Mouse (Mus musculus): ENCODE results near the gene Rasgrp3. TPM values are rescaled to one million over a fixed set of nuclear protein-coding genes. Genes with fewer than 3 reads are reported as not detected.

Rasgrp3 gene
- polyA plus RNA-seq, 1 experiment, result 0.46 TPM

- Histone ChIP-seq H3K4me3 (no peak overlapping the region), H3K4me2 (ENCODE audit: low read depth) (no peak overlapping the region), H3K36me3 (ENCODE audit: control insufficient read depth, insufficient read depth) (no peaks in the 10 kb centered on the region), H3ac (ENCODE audit: control insufficient read depth, insufficient read length) (no peak overlapping the region), H3K79me2 (ENCODE audit: control insufficient read depth, insufficient read depth) (no peaks in the 10 kb centered on the region), H3K27me3 (ENCODE audit: control insufficient read depth, insufficient read depth, insufficient read length) (no peaks in the 10 kb centered on the region)
- TF ChIP-seq MYOG (IDR thresholded peaks at IDR 0.05; ENCODE audit: control insufficient read depth in 1 of 3, insufficient read depth in 1 of 3, insufficient read length in 2 of 3, low read depth in 2 of 3), result no peak
- no peak for TF ChIP-seq USF1 (IDR thresholded peaks at IDR 0.05; ENCODE audit: low read depth)
- TF ChIP-seq MYOD1 (IDR thresholded peaks at IDR 0.05; ENCODE audit: control insufficient read depth in 1 of 3, insufficient read length in 2 of 3, low read depth in 2 of 3), result no peak
- TF ChIP-seq E2F4 (IDR thresholded peaks at IDR 0.05; ENCODE audit: insufficient read depth), result no peak
- no peak for TF ChIP-seq SRF (IDR thresholded peaks at IDR 0.05; ENCODE audit: control insufficient read depth, insufficient read length, low read depth)
- no peak for TF ChIP-seq POLR2AphosphoS2 (IDR thresholded peaks at IDR 0.05; ENCODE audit: insufficient read length, low read depth)
- TF ChIP-seq MAX (IDR thresholded peaks at IDR 0.05; ENCODE audit: low read depth), result no peak
- TF ChIP-seq CEBPB (IDR thresholded peaks at IDR 0.05; ENCODE audit: insufficient read depth, poor library complexity, severe bottlenecking), result no peak
- no peak for TF ChIP-seq POLR2A (IDR thresholded peaks at IDR 0.05; ENCODE audit: insufficient read length, low read depth)
- no peak for TF ChIP-seq REST (IDR thresholded peaks at IDR 0.05; ENCODE audit: insufficient read depth, insufficient read length)
- TF ChIP-seq TCF3 (IDR thresholded peaks at IDR 0.05; ENCODE audit: insufficient read length, low read depth), result no peak
- TF ChIP-seq TCF12 (IDR thresholded peaks at IDR 0.05; ENCODE audit: insufficient read depth, poor library complexity, severe bottlenecking), result no peak
Observed at GRCm38 (mm10) chr17:75436095-75436494, 399 bp downstream of the Rasgrp3 start.

GRCm38 (mm10) chr17:75436819-75437218 lies 1.1 kb downstream of the Rasgrp3 start:
- Histone ChIP-seq H3K79me2 (ENCODE audit: control insufficient read depth, insufficient read depth) (no peaks in the 10 kb centered on the region), H3K4me2 (ENCODE audit: low read depth) (no peak overlapping the region), H3K36me3 (ENCODE audit: control insufficient read depth, insufficient read depth) (no peaks in the 10 kb centered on the region), H3K27me3 (ENCODE audit: control insufficient read depth, insufficient read depth, insufficient read length) (no peaks in the 10 kb centered on the region), H3ac (ENCODE audit: control insufficient read depth, insufficient read length) (no peak overlapping the region), H3K4me3 (no peak overlapping the region)
- TF ChIP-seq E2F4 (IDR thresholded peaks at IDR 0.05; ENCODE audit: insufficient read depth), result no peak
- TF ChIP-seq CEBPB (IDR thresholded peaks at IDR 0.05; ENCODE audit: insufficient read depth, poor library complexity, severe bottlenecking), result no peak
- no peak for TF ChIP-seq TCF3 (IDR thresholded peaks at IDR 0.05; ENCODE audit: insufficient read length, low read depth)
- no peak for TF ChIP-seq POLR2AphosphoS2 (IDR thresholded peaks at IDR 0.05; ENCODE audit: insufficient read length, low read depth)
- TF ChIP-seq REST (IDR thresholded peaks at IDR 0.05; ENCODE audit: insufficient read depth, insufficient read length), result no peak
- no peak for TF ChIP-seq TCF12 (IDR thresholded peaks at IDR 0.05; ENCODE audit: insufficient read depth, poor library complexity, severe bottlenecking)
- TF ChIP-seq MYOD1 (IDR thresholded peaks at IDR 0.05; ENCODE audit: control insufficient read depth in 1 of 3, insufficient read length in 2 of 3, low read depth in 2 of 3), result no peak
- TF ChIP-seq SRF (IDR thresholded peaks at IDR 0.05; ENCODE audit: control insufficient read depth, insufficient read length, low read depth), result no peak
- TF ChIP-seq MYOG (IDR thresholded peaks at IDR 0.05; ENCODE audit: control insufficient read depth in 1 of 3, insufficient read depth in 1 of 3, insufficient read length in 2 of 3, low read depth in 2 of 3), result no peak
- TF ChIP-seq MAX (IDR thresholded peaks at IDR 0.05; ENCODE audit: low read depth), result no peak
- TF ChIP-seq POLR2A (IDR thresholded peaks at IDR 0.05; ENCODE audit: insufficient read length, low read depth), result no peak
- no peak for TF ChIP-seq USF1 (IDR thresholded peaks at IDR 0.05; ENCODE audit: low read depth)

- no peak for TF ChIP-seq MYOG (IDR thresholded peaks at IDR 0.05; ENCODE audit: control insufficient read depth in 1 of 3, insufficient read depth in 1 of 3, insufficient read length in 2 of 3, low read depth in 2 of 3)
- no peak for TF ChIP-seq MYOD1 (IDR thresholded peaks at IDR 0.05; ENCODE audit: control insufficient read depth in 1 of 3, insufficient read length in 2 of 3, low read depth in 2 of 3)
- TF ChIP-seq MAX (IDR thresholded peaks at IDR 0.05; ENCODE audit: low read depth), result no peak
- TF ChIP-seq POLR2AphosphoS2 (IDR thresholded peaks at IDR 0.05; ENCODE audit: insufficient read length, low read depth), result no peak
- no peak for TF ChIP-seq USF1 (IDR thresholded peaks at IDR 0.05; ENCODE audit: low read depth)
- no peak for TF ChIP-seq TCF3 (IDR thresholded peaks at IDR 0.05; ENCODE audit: insufficient read length, low read depth)
- TF ChIP-seq REST (IDR thresholded peaks at IDR 0.05; ENCODE audit: insufficient read depth, insufficient read length), result no peak
- TF ChIP-seq SRF (IDR thresholded peaks at IDR 0.05; ENCODE audit: control insufficient read depth, insufficient read length, low read depth), result no peak
- no peak overlapping the region for H3K4me2 ChIP-seq (ENCODE audit: low read depth)
- no peaks in the 10 kb centered on the region for H3K36me3 ChIP-seq (ENCODE audit: control insufficient read depth, insufficient read depth)
- H3ac ChIP-seq (ENCODE audit: control insufficient read depth, insufficient read length), result no peak overlapping the region
- H3K79me2 ChIP-seq (ENCODE audit: control insufficient read depth, insufficient read depth), result no peaks in the 10 kb centered on the region
- H3K4me3 ChIP-seq, result no peak overlapping the region
- H3K27me3 ChIP-seq (ENCODE audit: control insufficient read depth, insufficient read depth, insufficient read length), result no peaks in the 10 kb centered on the region
Observed at GRCm38 (mm10) chr17:75437239-75437750, 1.6 kb downstream of the Rasgrp3 start.

- Histone ChIP-seq H3K4me3 (no peak overlapping the region), H3K36me3 (ENCODE audit: control insufficient read depth, insufficient read depth) (no peaks in the 10 kb centered on the region), H3K4me2 (ENCODE audit: low read depth) (no peak overlapping the region), H3ac (ENCODE audit: control insufficient read depth, insufficient read length) (no peak overlapping the region), H3K27me3 (ENCODE audit: control insufficient read depth, insufficient read depth, insufficient read length) (no peaks in the 10 kb centered on the region), H3K79me2 (ENCODE audit: control insufficient read depth, insufficient read depth) (no peaks in the 10 kb centered on the region)
- TF ChIP-seq SRF (IDR thresholded peaks at IDR 0.05; ENCODE audit: control insufficient read depth, insufficient read length, low read depth) (no peak), POLR2A (IDR thresholded peaks at IDR 0.05; ENCODE audit: insufficient read length, low read depth) (no peak), E2F4 (IDR thresholded peaks at IDR 0.05; ENCODE audit: insufficient read depth) (no peak), USF1 (IDR thresholded peaks at IDR 0.05; ENCODE audit: low read depth) (no peak), TCF3 (IDR thresholded peaks at IDR 0.05; ENCODE audit: insufficient read length, low read depth) (no peak), MAX (IDR thresholded peaks at IDR 0.05; ENCODE audit: low read depth) (no peak), CEBPB (IDR thresholded peaks at IDR 0.05; ENCODE audit: insufficient read depth, poor library complexity, severe bottlenecking) (no peak), MYOD1 (IDR thresholded peaks at IDR 0.05; ENCODE audit: control insufficient read depth in 1 of 3, insufficient read length in 2 of 3, low read depth in 2 of 3) (no peak), REST (IDR thresholded peaks at IDR 0.05; ENCODE audit: insufficient read depth, insufficient read length) (no peak), TCF12 (IDR thresholded peaks at IDR 0.05; ENCODE audit: insufficient read depth, poor library complexity, severe bottlenecking) (no peak), MYOG (IDR thresholded peaks at IDR 0.05; ENCODE audit: control insufficient read depth in 1 of 3, insufficient read depth in 1 of 3, insufficient read length in 2 of 3, low read depth in 2 of 3) (no peak), POLR2AphosphoS2 (IDR thresholded peaks at IDR 0.05; ENCODE audit: insufficient read length, low read depth) (no peak)
Observed at GRCm38 (mm10) chr17:75438162-75438561, 2.5 kb downstream of the Rasgrp3 start.
